Mouse (Mus musculus): ENCODE results near the gene Krtap13. TPM values are rescaled to one million over a fixed set of nuclear protein-coding genes. Genes with fewer than 3 reads are reported as not detected.
"Not testable (repeated sequence)": the region's sequence is repeated elsewhere in the genome, so short reads cannot be mapped to it uniquely, and the experiment has no call there.

Krtap13 gene
- not detected in 2 replicates for polyA plus RNA-seq (2012)

DNA sequence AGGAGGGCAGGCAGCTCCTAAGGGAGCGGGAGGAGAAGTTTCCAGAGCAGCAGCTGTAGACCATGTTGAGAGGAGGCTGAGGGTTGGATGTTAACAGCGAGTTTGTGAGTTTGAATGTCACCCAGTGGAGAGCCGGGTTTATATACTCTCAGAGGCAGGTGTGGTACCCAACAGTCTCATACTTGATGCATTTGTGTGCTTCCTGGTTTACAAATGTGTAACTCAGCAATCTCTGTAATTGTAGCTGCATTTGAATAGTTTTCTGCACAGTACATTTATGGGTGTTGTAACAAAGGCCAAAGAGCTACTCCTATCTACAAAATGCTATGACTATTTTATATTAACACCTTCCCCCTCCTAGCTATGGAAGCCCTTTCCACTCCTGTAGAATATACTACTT, at the start of gene Krtap13:
Gene Krtap13 (minus strand): TSS at position 101 of the 400 bp plus-strand sequence.
- H3K4me1 ChIP-seq (ENCODE audit: control insufficient read depth); H3K27me3 ChIP-seq (ENCODE audit: control insufficient read depth); H3K9me3 ChIP-seq (ENCODE audit: control insufficient read depth, low read length); H3K4me3 ChIP-seq (replicated peaks); H3K36me3 ChIP-seq (ENCODE audit: control insufficient read depth): not testable (repeated sequence)

DNA sequence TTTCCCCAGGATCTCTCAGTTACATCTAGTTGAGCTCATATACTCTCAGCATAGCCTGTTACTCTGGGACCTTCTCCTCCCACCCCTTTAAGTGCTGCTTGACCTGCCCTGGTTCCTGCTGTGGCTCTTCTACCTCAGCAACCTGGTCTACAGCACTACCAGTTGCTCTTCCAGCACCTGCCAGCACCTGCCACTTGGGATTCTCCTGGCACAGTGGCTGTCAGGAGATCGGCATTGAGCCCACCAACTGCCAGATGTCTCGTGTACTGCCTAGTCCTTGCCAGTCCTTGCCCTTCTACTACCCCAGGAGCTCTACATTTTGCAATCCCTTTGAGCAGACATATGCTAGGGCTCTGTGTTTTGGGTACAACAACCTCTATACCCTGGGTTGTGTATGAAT, 35.4 kb upstream of the Krtap13 start:
- Histone ChIP-seq H3K36me3 (ENCODE audit: control insufficient read depth) (no peaks in the 10 kb centered on the region), H3K9me3 (ENCODE audit: control insufficient read depth, low read length) (peaks cover 6% of the 10 kb centered on the region; the same call in 1 of the 2 replicates), H3K4me1 (ENCODE audit: control insufficient read depth) (no peaks in the 10 kb centered on the region), H3K27me3 (ENCODE audit: control insufficient read depth) (no peaks in the 10 kb centered on the region), H3K4me3 (replicated peaks) (no peak overlapping the region)
- TF ChIP-seq GATA1 (IDR thresholded peaks at IDR 0.05; ENCODE audit: low read length) = no peak
- no peak for TF ChIP-seq TAL1 (IDR thresholded peaks at IDR 0.05; ENCODE audit: low read length)

DNA sequence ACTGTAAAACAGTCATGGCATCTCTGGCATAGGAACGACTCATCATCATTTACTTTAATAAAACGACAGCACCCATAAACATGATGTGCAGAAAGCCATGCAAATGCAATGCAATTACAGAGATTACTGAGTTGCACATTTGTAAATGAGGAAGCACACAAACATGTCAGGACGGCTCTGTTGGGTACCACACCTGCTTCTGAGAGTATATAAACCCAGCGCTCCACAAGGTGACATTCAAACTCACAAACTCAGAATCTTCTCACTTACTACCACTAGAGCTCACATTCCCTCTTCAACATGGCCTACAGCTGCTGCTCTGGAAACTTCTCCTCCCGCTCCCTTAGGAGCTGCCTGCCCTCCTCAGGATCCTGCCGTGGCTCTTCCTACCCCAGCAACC, 26.2 kb upstream of the Krtap13 start, which contains the start of gene Gm5965:
Gene Gm5965 (plus strand): TSS at position 301 of the 400 bp plus-strand sequence.
- Histone ChIP-seq H3K4me1 (ENCODE audit: control insufficient read depth) (no peaks in the 10 kb centered on the region), H3K27me3 (ENCODE audit: control insufficient read depth) (no peaks in the 10 kb centered on the region), H3K9me3 (ENCODE audit: control insufficient read depth, low read length) (peaks cover 6% of the 10 kb centered on the region; the same call in 1 of the 2 replicates), H3K36me3 (ENCODE audit: control insufficient read depth) (no peaks in the 10 kb centered on the region), H3K4me3 (replicated peaks) (no peak within 1 kb of the TSS)
- no peak for TF ChIP-seq TAL1 (IDR thresholded peaks at IDR 0.05; ENCODE audit: low read length)
- TF ChIP-seq GATA1 (IDR thresholded peaks at IDR 0.05; ENCODE audit: low read length) = no peak

DNA sequence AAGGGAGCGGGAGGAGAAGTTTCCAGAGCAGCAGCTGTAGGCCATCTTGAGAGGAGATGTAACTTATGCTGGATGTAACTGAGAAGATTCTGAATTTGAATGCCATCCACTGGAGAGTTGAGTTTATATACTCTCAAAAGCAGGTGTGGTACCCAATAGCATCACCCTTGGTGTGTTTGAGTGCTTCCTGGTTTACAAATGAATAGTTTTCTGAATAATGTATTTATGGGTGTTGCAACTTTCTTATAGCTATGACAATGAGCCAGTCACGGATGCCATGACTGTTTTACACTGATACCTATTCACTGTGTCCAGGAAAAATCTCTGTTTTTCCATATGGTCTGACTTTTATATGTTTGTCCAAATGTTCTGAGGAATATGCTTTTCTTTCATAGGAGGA, 22.7 kb upstream of the Krtap13 start, which contains the start of gene 2310057N15Rik:
Gene 2310057N15Rik (minus strand): TSS at position 101 of the 400 bp plus-strand sequence.
- TF ChIP-seq GATA1 (IDR thresholded peaks at IDR 0.05; ENCODE audit: low read length) (no peak), TAL1 (IDR thresholded peaks at IDR 0.05; ENCODE audit: low read length) (no peak)
- Histone ChIP-seq H3K27me3 (ENCODE audit: control insufficient read depth) (no peaks in the 10 kb centered on the region), H3K4me1 (ENCODE audit: control insufficient read depth) (no peaks in the 10 kb centered on the region), H3K36me3 (ENCODE audit: control insufficient read depth) (no peaks in the 10 kb centered on the region), H3K4me3 (replicated peaks) (no peak within 1 kb of the TSS), H3K9me3 (ENCODE audit: control insufficient read depth, low read length) (peaks cover 6% of the 10 kb centered on the region; the same call in 1 of the 2 replicates)

DNA sequence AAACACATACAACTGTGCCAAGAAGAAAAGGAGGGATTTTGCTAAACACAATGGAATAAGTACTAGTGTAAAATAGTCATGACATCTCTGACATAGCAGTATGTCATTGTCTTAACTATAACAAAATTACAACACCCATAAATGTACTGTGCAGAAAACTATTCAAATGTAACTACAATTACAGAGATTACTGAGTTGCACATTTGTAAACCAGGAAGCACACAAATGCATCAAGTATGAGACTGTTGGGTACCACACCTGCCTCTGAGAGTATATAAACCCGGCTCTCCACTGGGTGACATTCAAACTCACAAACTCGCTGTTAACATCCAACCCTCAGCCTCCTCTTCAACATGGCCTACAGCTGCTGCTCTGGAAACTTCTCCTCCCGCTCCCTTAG, 7.1 kb upstream of the Krtap13 start, which contains the start of gene 2310034C09Rik:
Gene 2310034C09Rik (plus strand): TSS at position 301 of the 400 bp plus-strand sequence.
- H3K9me3 ChIP-seq (ENCODE audit: control insufficient read depth, low read length) = peaks cover 12% of the 10 kb centered on the region
- H3K36me3 ChIP-seq (ENCODE audit: control insufficient read depth); H3K4me3 ChIP-seq (replicated peaks); H3K27me3 ChIP-seq (ENCODE audit: control insufficient read depth); H3K4me1 ChIP-seq (ENCODE audit: control insufficient read depth): not testable (repeated sequence)

DNA sequence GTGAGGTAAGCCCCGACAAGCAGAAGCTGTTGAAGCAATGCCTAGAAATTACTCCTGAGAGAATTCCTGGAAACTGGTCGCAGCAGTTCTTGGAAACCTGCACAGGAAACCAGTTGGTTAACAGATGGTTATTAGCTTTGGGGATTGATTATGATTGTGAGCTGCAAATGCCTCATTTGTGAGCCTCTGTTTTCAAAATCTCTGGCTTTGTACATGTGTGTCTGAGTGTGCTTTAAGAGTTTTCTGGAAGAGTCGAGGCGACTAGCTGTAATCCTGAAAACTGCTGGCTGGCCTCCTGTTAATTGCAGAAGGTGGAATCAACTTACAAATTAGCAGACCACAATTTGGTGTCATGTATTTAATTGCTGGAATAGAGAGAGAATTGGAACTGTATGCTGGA, 3.5 kb downstream of the Krtap13 start:
- Histone ChIP-seq H3K27me3 (ENCODE audit: control insufficient read depth) (no peaks in the 10 kb centered on the region), H3K36me3 (ENCODE audit: control insufficient read depth) (no peaks in the 10 kb centered on the region), H3K4me1 (ENCODE audit: control insufficient read depth) (no peaks in the 10 kb centered on the region), H3K4me3 (replicated peaks) (no peak overlapping the region), H3K9me3 (ENCODE audit: control insufficient read depth, low read length) (peaks cover 2% of the 10 kb centered on the region; the same call in 1 of the 2 replicates)
- TF ChIP-seq GATA1 (IDR thresholded peaks at IDR 0.05; ENCODE audit: low read length) (no peak), TAL1 (IDR thresholded peaks at IDR 0.05; ENCODE audit: low read length) (no peak)

DNA sequence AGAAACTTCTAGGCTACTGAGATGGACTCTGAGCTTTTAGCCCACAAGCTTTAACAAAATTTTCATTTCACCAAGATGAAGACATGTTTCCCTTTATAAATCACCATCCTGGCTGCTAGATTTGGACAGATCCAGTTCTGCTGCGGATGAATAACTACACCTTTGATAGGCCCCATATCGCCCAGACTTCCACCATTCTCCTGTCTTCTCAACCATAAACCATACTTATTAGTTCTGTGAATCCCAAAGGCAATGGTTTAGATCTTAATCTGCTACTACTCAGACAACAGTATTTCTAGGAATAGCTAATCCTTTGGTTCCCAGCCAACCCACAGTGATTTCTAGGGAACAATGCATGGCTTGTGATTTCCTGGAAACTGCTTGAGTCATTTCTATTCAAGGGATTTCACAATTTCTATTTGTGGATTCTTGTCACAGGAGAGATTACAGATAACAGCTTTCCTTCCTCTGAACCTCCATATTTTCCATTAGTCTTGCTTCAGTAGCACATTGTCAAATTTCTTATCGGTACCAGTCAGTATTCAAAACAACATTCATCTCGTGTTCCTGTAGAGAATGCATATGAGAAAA, 6.6 kb downstream of the Krtap13 start:
- no peak for TF ChIP-seq GATA1 (IDR thresholded peaks at IDR 0.05; ENCODE audit: low read length)
- no peak for TF ChIP-seq TAL1 (IDR thresholded peaks at IDR 0.05; ENCODE audit: low read length)
- H3K36me3 ChIP-seq (ENCODE audit: control insufficient read depth) = no peaks in the 10 kb centered on the region
- H3K27me3 ChIP-seq (ENCODE audit: control insufficient read depth) = no peaks in the 10 kb centered on the region
- no peaks in the 10 kb centered on the region; the same call in 1 of the 2 replicates for H3K9me3 ChIP-seq (ENCODE audit: control insufficient read depth, low read length)
- H3K4me1 ChIP-seq (ENCODE audit: control insufficient read depth) = no peaks in the 10 kb centered on the region
- no peak overlapping the region for H3K4me3 ChIP-seq (replicated peaks)

DNA sequence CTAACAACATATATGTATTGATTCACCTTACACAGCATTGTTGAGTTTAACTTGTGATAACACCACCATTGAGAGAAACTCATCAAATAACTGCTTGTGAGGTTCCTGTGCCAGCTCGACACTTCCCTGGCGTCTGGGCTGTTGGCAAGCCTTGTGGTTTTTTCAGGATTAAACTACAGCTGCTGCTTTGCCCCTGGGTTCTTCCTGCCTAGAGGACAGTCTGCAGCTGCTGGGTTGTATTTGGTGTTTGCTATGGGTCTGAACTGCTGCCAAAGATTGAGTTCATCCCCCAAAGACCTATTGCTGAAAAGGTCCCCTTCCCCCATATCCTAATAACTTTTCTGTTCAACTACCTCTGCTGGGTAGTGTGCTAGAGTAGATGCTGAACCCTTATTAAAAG, 16.0 kb downstream of the Krtap13 start:
- no peaks in the 10 kb centered on the region for H3K36me3 ChIP-seq (ENCODE audit: control insufficient read depth)
- TF ChIP-seq TAL1 (IDR thresholded peaks at IDR 0.05; ENCODE audit: low read length) (no peak), GATA1 (IDR thresholded peaks at IDR 0.05; ENCODE audit: low read length) (no peak)
- no peak overlapping the region for H3K4me3 ChIP-seq (replicated peaks)
- H3K9me3 ChIP-seq (ENCODE audit: control insufficient read depth, low read length) = no peaks in the 10 kb centered on the region
- H3K4me1 ChIP-seq (ENCODE audit: control insufficient read depth) = no peaks in the 10 kb centered on the region
- no peaks in the 10 kb centered on the region for H3K27me3 ChIP-seq (ENCODE audit: control insufficient read depth)

DNA sequence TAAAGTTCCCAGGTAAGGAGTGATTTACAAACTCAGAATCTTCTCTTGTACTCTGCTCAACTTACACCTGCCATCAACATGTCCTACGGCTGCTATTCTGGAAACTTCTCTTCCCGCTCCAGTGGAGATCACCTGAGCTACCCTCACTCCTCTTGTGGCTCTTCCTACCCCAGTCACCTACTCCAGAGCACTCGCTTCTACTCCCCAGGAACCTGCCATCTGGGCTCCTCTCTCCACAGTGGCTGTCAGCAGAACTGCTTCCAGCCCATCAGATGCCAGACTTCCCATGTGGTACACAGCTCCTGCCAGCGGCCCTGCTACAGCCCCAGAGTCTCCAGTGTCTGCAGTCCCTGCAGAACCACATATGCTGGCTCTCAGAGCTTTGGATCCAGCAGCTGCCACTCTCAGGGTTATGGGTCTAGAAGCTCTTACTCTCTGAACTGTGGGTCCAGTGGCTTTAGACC, 22.6 kb downstream of the Krtap13 start, which contains the start of gene Krtap13-1:
Gene Krtap13-1 (plus strand): TSS at position 51 of the 464 bp plus-strand sequence.
- no peaks in the 10 kb centered on the region for H3K4me1 ChIP-seq (ENCODE audit: control insufficient read depth)
- H3K9me3 ChIP-seq (ENCODE audit: control insufficient read depth, low read length) = no peaks in the 10 kb centered on the region; the same call in 1 of the 2 replicates
- no peaks in the 10 kb centered on the region for H3K36me3 ChIP-seq (ENCODE audit: control insufficient read depth)
- H3K4me3 ChIP-seq (replicated peaks) = no peak within 1 kb of the TSS
- H3K27me3 ChIP-seq (ENCODE audit: control insufficient read depth) = no peaks in the 10 kb centered on the region
- no peak for TF ChIP-seq GATA1 (IDR thresholded peaks at IDR 0.05; ENCODE audit: low read length)

DNA sequence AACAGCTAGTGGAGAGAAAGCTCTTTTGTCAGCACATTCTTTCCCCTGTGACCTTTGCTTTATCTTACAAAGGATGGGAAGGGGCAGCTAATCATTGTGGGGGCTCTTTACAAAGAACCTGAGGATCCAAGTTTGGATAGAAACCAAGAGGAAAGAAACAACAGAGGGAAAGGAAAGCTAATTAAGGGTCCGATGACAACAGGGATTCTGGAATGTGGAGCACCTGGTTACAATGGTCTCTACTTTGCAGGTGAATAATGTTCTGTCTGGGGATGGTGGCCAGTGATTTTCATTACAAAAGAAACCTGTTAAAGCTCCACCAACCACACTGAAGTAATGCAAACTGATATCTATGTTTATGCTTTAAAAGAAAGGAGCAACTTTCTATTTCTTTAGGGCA, 31.4 kb downstream of the Krtap13 start:
- H3K4me1 ChIP-seq (ENCODE audit: control insufficient read depth) = no peaks in the 10 kb centered on the region
- H3K4me3 ChIP-seq (replicated peaks) = no peak overlapping the region
- H3K36me3 ChIP-seq (ENCODE audit: control insufficient read depth) = no peaks in the 10 kb centered on the region
- no peak for TF ChIP-seq TAL1 (IDR thresholded peaks at IDR 0.05; ENCODE audit: low read length)
- TF ChIP-seq GATA1 (IDR thresholded peaks at IDR 0.05; ENCODE audit: low read length) = no peak
- no peaks in the 10 kb centered on the region; the same call in 1 of the 2 replicates for H3K9me3 ChIP-seq (ENCODE audit: control insufficient read depth, low read length)
- H3K27me3 ChIP-seq (ENCODE audit: control insufficient read depth) = no peaks in the 10 kb centered on the region

All from erythroblast, embryonic 14.5 days (primary cell).